Mouse (Mus musculus) midbrain, postnatal 0 days (tissue): ENCODE measurements at regions not wholly inside any gene's neighbourhood (a gene's known extent, or its start where the extent isn't known, plus 50 kb on each side); places are given as distances from the start of the nearest gene placed in this dataset.

ENCODE experiments used
- ATAC-seq: fragments of 200-750 bp; cut with Nextera tagmentation; 2 replicates; pipeline ENCODE4 v1.8.0; 2017; ENCODE audit warnings: moderate number of reproducible peaks, mild to moderate bottlenecking, moderate TSS enrichment, moderate library complexity; ENCODE audit not compliant: low FRiP score
- DNase-seq: peaks from one replicate; pipeline ENCODE4 v3.0.0-alpha.2; 2015; ENCODE audit warnings: low spot score
- H3K27ac ChIP-seq: fragments of 300-500 bp; sonication (generic); 2 replicates; pipeline ENCODE4 v1.5.1; 2014; ENCODE audit warnings: low read depth, mild to moderate bottlenecking, low read length, mixed read lengths
- H3K27me3 ChIP-seq: fragments of 300-500 bp; sonication (generic); 2 replicates; pipeline ENCODE4 v1.6.1; 2014; ENCODE audit warnings: low read length, control low read depth, mixed read lengths; ENCODE audit not compliant: insufficient read depth
- H3K36me3 ChIP-seq: fragments of 300-500 bp; sonication (generic); 2 replicates; pipeline ENCODE4 v1.6.1; 2014; ENCODE audit warnings: low read length, control low read depth, mixed read lengths; ENCODE audit not compliant: insufficient read depth
- H3K4me1 ChIP-seq: fragments of 300-500 bp; sonication (generic); 2 replicates; pipeline ENCODE4 v1.6.1; 2014; ENCODE audit warnings: mild to moderate bottlenecking, control low read depth, antibody characterized with exemption, low read length, mixed read lengths; ENCODE audit not compliant: insufficient read depth
- H3K4me2 ChIP-seq: fragments of 300-500 bp; sonication (generic); 2 replicates; pipeline ENCODE4 v1.6.1; 2014; ENCODE audit warnings: low read depth, mild to moderate bottlenecking, low read length, mixed read lengths; ENCODE audit not compliant: poor library complexity, severe bottlenecking
- H3K4me3 ChIP-seq: fragments of 300-500 bp; sonication (generic); 2 replicates; pipeline ENCODE4 v1.5.1; 2014; ENCODE audit warnings: low read depth, mild to moderate bottlenecking, low read length, moderate library complexity
- H3K9ac ChIP-seq: fragments of 300-500 bp; sonication (generic); replicated peaks from 2 replicates; pipeline ENCODE4 v1.6.1; 2014; ENCODE audit warnings: mild to moderate bottlenecking, low read length, moderate library complexity, mixed read lengths; ENCODE audit not compliant: poor library complexity, severe bottlenecking
- H3K9me3 ChIP-seq: fragments of 300-500 bp; sonication (generic); 2 replicates; pipeline ENCODE4 v1.6.1; 2016; ENCODE audit warnings: low read length, control low read depth
- CTCF ChIP-seq: IDR thresholded peaks from 2 replicates; pipeline ENCODE4 v1.5.1; 2016; ENCODE audit warnings: antibody characterized with exemption, mild to moderate bottlenecking
- WGBS: fragments of 180-500 bp; shearing (Covaris S2); extraction: QIAGEN DNeasy Blood & Tissue Kit; methylation state at CpG from one replicate; pipeline ENCODE4 v1.1.7; 2014; 5-methylcytosine and 5-hydroxymethylcytosine counted together

DNA sequence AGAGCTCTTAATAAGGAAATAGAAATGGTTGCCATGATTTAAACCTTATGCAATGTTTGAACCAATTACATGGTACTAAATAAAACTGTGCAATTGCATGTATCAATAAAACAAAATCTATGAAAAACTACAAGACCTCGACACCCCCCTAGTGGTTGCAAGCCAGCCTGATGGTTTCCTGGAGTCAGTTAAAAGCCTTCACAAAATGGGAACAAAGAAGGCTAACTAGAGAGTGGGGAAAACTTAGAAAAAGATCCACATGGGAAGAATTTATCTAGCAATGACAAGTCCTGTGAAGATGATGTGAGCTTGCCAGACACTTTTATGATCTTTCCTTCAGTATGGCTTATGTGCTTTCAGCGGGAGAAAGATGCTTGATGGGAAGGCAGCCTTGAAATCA lies 2926.3 kb upstream of the 5930422O12Rik start:
- ATAC-seq, result no peak
- 77% methylated on average over 2 of the region's 2 CpGs for WGBS

DNA sequence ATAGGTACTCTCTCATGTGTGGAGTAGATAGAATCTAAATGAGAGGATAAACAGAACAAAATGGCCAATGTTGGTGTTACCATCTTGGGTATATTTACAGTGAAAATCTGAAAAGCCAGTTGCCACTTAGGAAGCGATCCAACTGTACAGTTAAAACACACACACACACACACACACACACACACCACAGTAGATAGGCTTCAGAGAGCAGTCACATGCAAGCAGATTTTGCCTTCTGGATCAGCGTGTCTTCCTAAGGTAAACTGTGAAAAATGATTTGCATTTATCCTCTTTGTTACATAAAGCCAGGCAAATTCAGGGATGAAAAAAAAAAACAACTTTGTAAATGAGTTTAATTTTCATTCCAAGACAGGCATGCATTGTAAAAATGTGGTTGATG lies 2917.2 kb upstream of the 5930422O12Rik start:
- H3K27me3 ChIP-seq, result no peaks in the 10 kb centered on the region
- TF ChIP-seq CTCF, result no peak
- no peaks in the 10 kb centered on the region for H3K4me1 ChIP-seq
- 75% methylated on average over 2 of the region's 2 CpGs for WGBS
- DNase-seq (no peak), ATAC-seq (no peak)
- H3K4me2 ChIP-seq, result no peak overlapping the region
- no peak overlapping the region for H3K9ac ChIP-seq
- H3K27ac ChIP-seq, result no peak overlapping the region
- H3K4me3 ChIP-seq, result no peak overlapping the region
- no peaks in the 10 kb centered on the region for H3K9me3 ChIP-seq
- H3K36me3 ChIP-seq, result no peaks in the 10 kb centered on the region

More for the DNA sequence above, 2926.3 kb upstream of the 5930422O12Rik start:
- no peak overlapping the region for H3K4me2 ChIP-seq
- peak; percentile 31 for TF ChIP-seq CTCF
- no peaks in the 10 kb centered on the region for H3K27me3 ChIP-seq
- H3K4me3 ChIP-seq, result no peak overlapping the region
- no peak overlapping the region for H3K9ac ChIP-seq
- no peaks in the 10 kb centered on the region for H3K36me3 ChIP-seq
- DNase-seq, result no peak
- no peaks in the 10 kb centered on the region for H3K9me3 ChIP-seq
- H3K27ac ChIP-seq, result no peak overlapping the region
- no peaks in the 10 kb centered on the region for H3K4me1 ChIP-seq

DNA sequence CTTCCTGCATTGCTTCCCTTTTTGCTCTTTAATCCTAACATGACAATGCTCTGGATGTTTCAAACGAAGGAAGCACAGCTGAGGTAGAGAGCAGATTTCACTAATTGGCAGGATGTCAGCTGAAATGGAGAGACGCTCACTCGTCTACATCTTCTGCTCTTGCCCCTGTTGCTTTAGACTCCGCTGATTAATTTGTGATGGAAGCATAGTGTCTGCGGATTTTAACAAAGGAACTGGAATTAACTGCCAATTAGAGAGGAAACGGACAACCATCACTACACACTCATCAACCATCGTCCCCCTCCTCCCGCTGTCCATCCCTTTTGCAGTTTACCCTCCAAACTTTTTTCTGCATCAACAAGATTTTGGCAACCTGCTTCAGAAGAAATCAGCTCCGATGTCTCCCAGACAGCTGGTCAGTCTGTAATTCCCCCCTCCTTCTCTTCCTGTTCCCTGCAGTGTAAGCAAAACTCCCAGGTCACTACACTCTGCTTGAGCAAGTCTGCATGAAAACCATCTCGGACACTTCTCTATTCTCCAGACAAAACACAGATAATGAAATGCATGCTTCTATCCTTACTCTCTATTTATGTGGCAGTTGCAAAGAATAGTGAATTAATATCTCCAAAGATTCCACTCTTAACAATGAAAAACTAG lies 2905.6 kb upstream of the 5930422O12Rik start:
- H3K4me1 ChIP-seq, result no peaks in the 10 kb centered on the region
- H3K27ac ChIP-seq, result no peak overlapping the region
- H3K27me3 ChIP-seq, result no peaks in the 10 kb centered on the region
- no peak for ATAC-seq
- no peak overlapping the region for H3K9ac ChIP-seq
- no peaks in the 10 kb centered on the region for H3K9me3 ChIP-seq
- no peaks in the 10 kb centered on the region for H3K36me3 ChIP-seq
- no peak for TF ChIP-seq CTCF
- WGBS, result 30% methylated on average over 10 of the region's 10 CpGs
- peak overlapping the region; percentile 22 for H3K4me2 ChIP-seq
- no peak overlapping the region for H3K4me3 ChIP-seq
- DNase-seq, result peak; percentile 35

DNA sequence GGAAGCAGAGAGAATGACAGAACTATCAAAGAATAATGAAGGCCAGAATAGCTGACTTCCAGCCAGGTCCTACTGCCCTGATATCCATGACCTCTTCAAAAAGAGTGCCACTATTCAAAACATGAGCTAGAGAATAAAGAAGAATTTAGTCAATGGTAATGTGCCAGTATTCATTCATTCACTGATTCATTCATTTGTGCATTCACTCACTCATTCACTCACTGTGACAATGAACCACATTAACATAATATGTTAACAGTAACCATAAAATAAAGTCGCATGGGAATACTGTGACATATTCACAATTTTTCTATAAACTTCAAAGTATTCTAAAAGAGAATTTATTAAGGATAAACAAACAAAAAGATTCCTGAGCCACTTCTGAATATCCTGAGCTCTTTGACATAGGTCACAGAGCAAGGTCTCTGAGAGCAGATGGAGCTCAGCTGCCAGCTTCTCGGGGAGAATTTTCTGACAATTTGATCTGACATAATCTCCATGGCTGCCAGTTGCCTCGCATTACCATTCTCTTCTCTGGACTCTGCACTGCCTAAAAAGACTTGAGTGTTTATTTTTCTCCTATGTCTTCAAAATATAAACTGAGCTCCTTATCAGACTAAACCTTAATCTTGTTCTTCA lies 2895.5 kb upstream of the 5930422O12Rik start:
- H3K27ac ChIP-seq, result no peak overlapping the region

DNA sequence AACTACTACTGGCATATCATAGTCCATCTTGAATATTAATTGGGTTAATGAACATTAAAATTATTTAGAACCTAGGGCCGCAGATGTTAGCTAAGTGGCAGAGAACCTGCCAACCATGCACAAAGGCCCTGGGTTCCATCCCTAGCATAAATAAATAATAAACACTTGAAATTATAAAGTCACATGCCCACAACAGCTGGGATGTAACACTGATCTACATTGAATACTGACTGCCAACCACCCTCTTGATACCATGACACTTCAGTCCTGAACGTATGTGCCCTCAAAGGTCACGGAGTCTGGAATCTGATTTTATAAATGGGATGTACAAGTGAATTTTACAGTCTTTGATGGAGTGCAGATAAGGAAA lies 2895.0 kb upstream of the 5930422O12Rik start:
- TF ChIP-seq CTCF, result no peak
- WGBS, result 52% methylated on average over 3 of the region's 3 CpGs
- no peaks in the 10 kb centered on the region for H3K27me3 ChIP-seq
- no peak overlapping the region for H3K4me2 ChIP-seq
- no peak overlapping the region for H3K9ac ChIP-seq
- no peaks in the 10 kb centered on the region for H3K36me3 ChIP-seq
- H3K4me1 ChIP-seq, result no peaks in the 10 kb centered on the region
- DNase-seq, result no peak
- no peak for ATAC-seq
- no peaks in the 10 kb centered on the region for H3K9me3 ChIP-seq
- H3K4me3 ChIP-seq, result no peak overlapping the region
- H3K27ac ChIP-seq, result no peak overlapping the region

More for the DNA sequence above, 2895.5 kb upstream of the 5930422O12Rik start:
- H3K36me3 ChIP-seq, result no peaks in the 10 kb centered on the region
- H3K4me1 ChIP-seq, result no peaks in the 10 kb centered on the region
- peak; percentile 62 for DNase-seq
- H3K9me3 ChIP-seq, result no peaks in the 10 kb centered on the region
- no peak overlapping the region for H3K4me3 ChIP-seq
- no peaks in the 10 kb centered on the region for H3K27me3 ChIP-seq
- H3K4me2 ChIP-seq, result no peak overlapping the region
- ATAC-seq, result no peak
- WGBS, result 17% methylated on average over 3 of the region's 3 CpGs
- no peak for TF ChIP-seq CTCF
- no peak overlapping the region for H3K9ac ChIP-seq

DNA sequence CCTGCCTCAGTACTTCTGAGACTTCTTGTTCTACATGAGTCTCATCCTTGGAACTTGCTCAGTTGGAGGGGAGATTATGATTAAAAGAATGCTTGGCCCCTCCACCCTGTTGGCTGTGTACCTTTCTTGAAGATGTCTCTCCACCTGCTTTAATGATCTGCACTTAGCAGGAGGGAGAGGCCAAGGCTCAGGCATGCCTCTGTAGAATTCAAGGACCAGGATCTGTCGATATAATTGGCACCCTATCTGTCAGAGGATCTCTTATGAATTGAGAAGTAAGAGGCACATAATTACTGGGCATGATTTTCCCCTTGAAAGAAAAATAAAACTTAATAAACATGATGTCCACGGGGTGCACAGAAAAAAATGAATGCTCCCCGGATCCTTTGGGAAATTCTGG lies 2893.1 kb upstream of the 5930422O12Rik start:
- no peaks in the 10 kb centered on the region for H3K4me1 ChIP-seq
- H3K27me3 ChIP-seq, result no peaks in the 10 kb centered on the region
- H3K36me3 ChIP-seq, result no peaks in the 10 kb centered on the region
- no peaks in the 10 kb centered on the region for H3K9me3 ChIP-seq
- no peak for ATAC-seq
- no peak overlapping the region for H3K4me2 ChIP-seq
- DNase-seq, result no peak
- no peak overlapping the region for H3K9ac ChIP-seq
- no peak overlapping the region for H3K27ac ChIP-seq
- H3K4me3 ChIP-seq, result no peak overlapping the region
- 51% methylated on average over 3 of the region's 3 CpGs for WGBS
- TF ChIP-seq CTCF, result no peak
